Mouse (Mus musculus) kidney, adult 9 months (tissue): Measurements from ENCODE around the gene Krtap7-1.

Source experiments
- DNase-seq: peaks from one replicate; pipeline ENCODE4 v3.0.0; 2022

Gene Krtap7-1

GRCm38 (mm10) chr16:89508223-89508622, at the start of gene Krtap7-1:
TSS of gene Krtap7-1 (minus strand) at chr16:89508323.
- no peak for DNase-seq

GRCm38 (mm10) chr16:89550298-89550697, 42.2 kb upstream of the Krtap7-1 start:
- DNase-seq = no peak

DNA sequence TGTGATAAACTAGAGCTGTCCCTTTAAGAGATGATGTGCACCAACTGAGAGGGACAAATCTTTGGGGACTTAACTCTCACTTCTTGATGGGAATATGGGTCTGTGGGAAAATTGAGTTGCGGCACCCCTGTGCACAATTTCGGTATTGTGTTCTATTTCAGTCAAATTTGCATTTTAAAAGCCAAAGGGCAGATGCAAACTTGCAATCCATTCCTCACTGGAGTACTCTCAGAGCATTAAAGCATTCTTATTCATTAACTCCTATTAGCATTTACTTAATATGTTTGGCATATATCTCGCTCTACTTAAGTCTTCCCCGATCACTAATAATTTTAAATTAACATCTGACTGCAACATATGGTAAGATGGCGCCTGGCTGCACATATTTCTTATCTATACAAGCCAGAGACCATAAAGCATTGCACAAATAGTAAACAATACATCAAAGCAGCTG, 29.9 kb upstream of the Krtap7-1 start:
- no peak for DNase-seq

DNA sequence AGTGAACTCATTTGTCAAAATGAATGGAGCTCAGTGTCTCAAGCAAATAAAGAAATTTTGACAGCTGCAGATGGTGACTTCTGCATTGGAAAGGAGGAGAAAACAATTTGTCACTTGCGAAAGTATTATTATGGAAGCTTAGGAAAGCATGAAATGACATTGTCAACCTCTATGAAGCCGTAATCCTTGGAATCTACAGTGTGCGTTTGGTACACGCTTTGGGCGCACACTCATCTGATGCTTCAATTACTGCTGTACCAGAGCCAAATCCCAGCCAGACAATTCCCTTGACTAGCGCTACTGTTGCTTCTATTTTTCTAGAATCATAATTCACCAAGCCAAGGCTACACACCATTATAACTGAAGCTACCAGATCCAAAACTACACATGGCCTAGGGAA, 29.2 kb upstream of the Krtap7-1 start:
- DNase-seq = no peak

DNA sequence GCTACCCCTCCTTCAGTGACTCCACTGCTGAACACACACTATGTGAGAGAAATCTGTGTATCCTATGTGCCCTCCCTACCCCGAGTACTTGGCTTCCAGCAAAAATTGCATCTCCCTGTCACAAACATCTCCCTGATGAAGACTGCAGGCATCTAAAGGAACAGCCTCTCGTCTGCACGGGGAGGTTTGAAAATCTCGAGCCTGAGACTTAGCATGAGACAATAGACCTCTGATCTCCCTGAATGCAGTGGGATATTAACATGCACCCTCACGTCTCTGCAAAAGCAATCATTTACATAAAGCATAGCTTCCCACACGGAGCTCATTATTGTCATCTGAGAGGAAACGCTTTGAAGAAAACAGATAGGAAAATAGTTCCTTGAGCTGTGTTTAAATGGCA, 22.4 kb upstream of the Krtap7-1 start:
- no peak for DNase-seq

- no peak for DNase-seq
Observed at GRCm38 (mm10) chr16:89529846-89530245, 21.7 kb upstream of the Krtap7-1 start.

- no peak for DNase-seq
Observed at GRCm38 (mm10) chr16:89528380-89528779, 20.3 kb upstream of the Krtap7-1 start.

DNA sequence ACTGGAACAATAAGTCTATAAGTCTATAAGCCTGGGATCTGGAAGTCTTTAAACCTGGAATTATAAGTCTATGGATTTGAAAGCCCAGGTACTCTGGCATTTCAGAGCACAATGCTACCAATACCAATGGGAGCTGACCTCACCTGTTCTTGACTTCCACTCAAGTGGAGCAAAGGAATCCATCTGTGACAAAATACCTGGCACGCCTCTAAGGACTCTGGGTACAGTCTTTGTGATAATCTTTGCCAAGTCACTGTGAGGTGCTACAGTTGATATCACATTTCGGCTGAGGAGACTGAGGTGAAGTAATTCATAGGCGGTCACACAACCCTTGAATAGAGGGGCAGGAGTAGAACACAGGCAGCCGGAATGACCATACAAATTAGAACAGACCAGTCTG, 12.9 kb upstream of the Krtap7-1 start:
- DNase-seq = no peak

DNA sequence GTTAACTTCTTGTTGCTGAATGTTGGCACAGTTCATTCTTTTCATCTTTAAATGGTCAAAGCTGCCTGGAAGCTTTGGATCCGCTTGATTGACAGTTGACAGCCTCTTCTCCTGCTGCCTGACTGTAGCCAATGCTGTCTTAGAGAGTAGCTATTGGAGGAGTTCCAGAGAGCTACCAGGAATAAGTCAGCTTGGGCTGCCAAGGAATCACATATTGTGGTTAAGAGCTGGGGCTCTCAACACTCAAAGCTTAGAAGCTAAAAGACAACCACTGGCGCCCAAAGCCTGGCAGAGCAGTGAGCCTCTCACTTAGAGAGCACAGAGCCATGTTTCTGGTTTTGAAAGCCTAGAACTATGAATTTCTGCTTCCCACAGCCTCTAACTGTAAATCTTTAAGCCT, 12.4 kb upstream of the Krtap7-1 start:
- no peak for DNase-seq

DNA sequence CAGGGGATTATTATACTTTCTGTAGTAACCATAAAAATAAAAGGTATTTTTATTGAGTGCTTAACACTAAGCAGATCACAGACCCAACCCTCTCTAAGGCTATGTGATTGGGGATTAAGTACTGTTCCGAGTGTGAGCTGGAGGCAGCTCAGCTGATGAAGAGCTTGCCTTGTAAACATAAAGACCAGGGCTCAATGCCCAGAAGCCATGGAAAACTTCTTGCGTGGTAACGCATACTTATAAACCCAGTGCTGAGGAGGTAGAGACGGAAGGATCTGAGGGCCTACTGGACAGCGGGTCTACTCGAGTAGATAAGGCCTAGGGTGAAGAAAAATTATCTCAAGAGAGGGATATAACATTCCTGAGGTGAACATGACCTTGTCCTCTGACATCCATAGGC, 12.0 kb upstream of the Krtap7-1 start:
- DNase-seq = no peak

DNA sequence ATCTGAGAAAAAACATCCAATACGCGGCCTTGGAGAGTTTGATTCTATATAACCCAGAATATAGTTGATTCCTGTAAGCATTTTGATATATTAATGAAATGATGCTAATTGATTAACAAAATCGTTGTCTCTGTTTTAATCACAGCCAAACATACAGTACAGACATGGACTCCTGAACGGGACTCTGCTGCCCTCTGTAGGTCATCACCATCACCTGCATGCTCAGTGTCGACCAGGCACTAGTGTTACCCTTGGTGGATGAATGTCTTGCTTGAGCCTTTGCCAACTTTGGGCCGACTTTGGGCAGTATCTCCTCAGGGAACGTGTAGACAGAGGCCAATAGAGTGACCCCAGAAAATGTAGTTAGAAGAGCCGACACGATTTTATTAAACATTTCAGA, 9.5 kb upstream of the Krtap7-1 start:
- DNase-seq = peak; percentile 42

DNA sequence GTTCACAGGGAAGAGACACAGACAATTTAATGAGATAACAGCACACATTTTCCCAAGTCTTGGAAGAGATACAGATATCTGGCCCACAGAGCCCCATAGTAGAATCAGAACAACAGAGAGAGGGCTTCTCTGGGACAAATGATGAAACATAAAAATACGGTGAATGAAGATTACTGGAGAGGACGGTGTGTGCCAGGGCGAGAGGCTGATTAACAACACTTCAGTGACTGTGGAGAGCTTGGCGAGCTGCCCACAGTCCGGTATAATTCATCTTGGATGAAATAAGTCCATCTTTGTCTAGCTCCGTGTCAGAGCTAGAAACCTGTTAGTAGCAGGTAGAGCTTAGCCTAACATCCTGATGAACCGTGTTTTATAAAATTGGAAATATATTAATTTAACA, 5.3 kb upstream of the Krtap7-1 start:
- no peak for DNase-seq

GRCm38 (mm10) chr16:89503571-89503970, 4.6 kb downstream of the Krtap7-1 start:
- no peak for DNase-seq

DNA sequence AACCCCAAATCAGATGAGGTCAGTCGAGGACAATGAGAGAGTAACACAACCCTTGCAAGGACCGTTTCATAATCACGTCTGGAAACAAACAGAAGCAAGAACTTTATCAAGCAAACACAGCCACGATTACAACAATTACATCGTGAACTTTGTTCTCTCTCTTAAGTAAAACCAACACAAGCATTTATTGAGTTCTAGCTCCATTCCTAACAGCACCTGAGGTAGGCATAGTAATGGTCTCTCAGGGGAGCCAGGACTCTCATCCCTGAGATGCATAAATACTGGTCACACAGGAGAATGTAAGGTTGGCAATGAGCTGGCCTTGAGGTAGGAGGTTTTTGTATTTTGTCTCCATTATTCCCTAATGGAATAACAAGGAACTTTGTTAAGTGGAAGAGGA, 6.3 kb downstream of the Krtap7-1 start:
- DNase-seq = no peak

DNA sequence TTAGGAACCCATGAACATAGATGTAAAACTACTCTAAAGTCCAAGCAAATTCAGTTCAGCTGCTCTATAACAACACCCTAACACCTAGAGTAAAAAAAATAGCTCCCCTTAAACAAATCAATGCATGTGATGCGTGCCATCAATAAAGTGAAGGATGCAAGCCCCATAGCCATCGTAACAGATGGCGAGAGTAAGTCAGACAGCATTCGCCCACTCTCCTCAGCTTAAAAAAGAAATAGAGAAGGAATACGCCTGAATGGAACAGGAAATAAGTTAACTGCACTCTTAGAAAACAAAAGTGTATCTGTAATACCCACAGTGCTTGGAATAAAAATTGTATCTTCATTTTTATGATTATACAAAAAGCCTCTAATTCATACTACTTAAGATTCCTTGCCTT, 11.1 kb downstream of the Krtap7-1 start:
- DNase-seq = no peak

GRCm38 (mm10) chr16:89495394-89496153, 12.5 kb downstream of the Krtap7-1 start:
- DNase-seq = no peak

- DNase-seq = no peak
Observed at GRCm38 (mm10) chr16:89487852-89488251, 20.3 kb downstream of the Krtap7-1 start, which contains the start of gene Krtap8-1. TSS of gene Krtap8-1 (minus strand) at chr16:89487952.

DNA sequence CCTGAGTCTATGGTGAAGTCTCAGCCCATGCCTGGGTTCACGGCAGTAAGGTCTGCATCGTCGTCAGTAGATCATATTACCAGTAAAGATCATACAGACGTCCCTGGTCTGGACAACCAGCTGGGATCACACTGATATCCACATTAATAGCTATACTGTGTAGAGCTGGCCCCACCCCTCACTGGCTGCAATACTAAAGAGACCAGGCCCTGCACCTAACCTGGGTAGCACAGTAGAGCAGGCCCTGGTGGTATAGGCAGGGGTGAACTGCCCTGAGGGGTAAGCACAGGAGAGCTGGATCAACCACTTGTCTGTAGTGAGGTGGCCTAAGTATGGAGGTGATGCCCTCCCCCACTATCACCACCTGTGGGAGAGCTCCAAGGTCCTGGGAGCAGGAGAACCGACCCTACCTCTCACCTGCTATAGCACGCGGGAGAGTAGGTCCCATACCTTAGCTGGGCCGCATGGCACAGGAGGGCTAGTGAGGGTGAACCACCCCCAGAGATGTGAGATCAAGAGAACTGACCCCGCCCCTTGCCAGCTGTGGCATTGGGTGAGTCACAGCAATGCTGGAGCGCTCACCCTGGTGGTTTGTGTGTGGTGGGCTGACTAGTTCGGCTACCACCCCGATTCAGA, 30.3 kb downstream of the Krtap7-1 start:
- DNase-seq = no peak

DNA sequence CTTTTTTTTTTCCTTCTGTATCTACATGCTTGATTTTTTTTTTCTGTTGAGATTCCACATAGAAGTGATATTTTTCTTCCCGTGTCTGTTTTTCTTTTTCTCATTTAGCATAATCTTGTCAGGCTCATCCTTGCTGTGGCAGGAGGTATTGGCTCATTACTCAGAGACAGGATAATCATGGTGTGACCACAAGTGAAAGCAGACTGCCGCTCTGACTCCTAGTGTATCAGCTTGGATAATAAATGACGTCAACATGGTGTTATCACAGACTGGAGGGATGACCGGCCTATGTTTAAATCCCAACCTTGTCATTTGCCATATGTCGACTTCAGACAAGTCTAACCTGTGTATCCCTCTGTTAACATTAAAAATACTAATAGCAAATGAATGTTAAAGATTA, 46.9 kb downstream of the Krtap7-1 start:
- no peak for DNase-seq
